Mouse (Mus musculus): ENCODE measurements around the gene Defb25. TPM values are rescaled to one million over a fixed set of nuclear protein-coding genes. Genes with fewer than 3 reads are reported as not detected.
A peak's percentile ranks its signal among the peaks of the same experiment; 100 is the strongest.

Defb25 gene
- polyA plus RNA-seq, 1 experiment from 2014 or later = 24.4 TPM

- Histone ChIP-seq H3K27ac (ENCODE audit: low read length) (0 out of 2 replicates have a peak overlapping the region, but pooled peaks have one; percentile 11), H3K9ac (replicated peaks; ENCODE audit: low read length) (no peak overlapping the region), H3K4me2 (replicated peaks; ENCODE audit: low read depth, low read length) (no peak overlapping the region), H3K27me3 (ENCODE audit: insufficient read depth, low read length) (no peaks in the 10 kb centered on the region), H3K9me3 (ENCODE audit: low read length) (no peaks in the 10 kb centered on the region), H3K36me3 (ENCODE audit: insufficient read depth, low read length) (no peaks in the 10 kb centered on the region), H3K4me3 (ENCODE audit: low read length) (no peak overlapping the region), H3K4me1 (ENCODE audit: insufficient read depth, low read length) (peaks cover 5% of the 10 kb centered on the region; the same call in 1 of the 2 replicates)
- WGBS = 28% methylated on average over 2 of the region's 2 CpGs
- no peak for ATAC-seq (ENCODE audit: low FRiP score, low TSS enrichment)
Measured at GRCm38 (mm10) chr2:152588450-152588849, 34.4 kb downstream of the Defb25 start.

- ATAC-seq (ENCODE audit: low FRiP score, low TSS enrichment) = no peak; the same call in 1 of the 2 replicates
- WGBS = 79% methylated on average over 4 of the region's 4 CpGs
- Histone ChIP-seq H3K27ac (ENCODE audit: low read length) (no peak overlapping the region), H3K9me3 (ENCODE audit: low read length) (no peaks in the 10 kb centered on the region), H3K9ac (replicated peaks; ENCODE audit: low read length) (no peak overlapping the region), H3K4me3 (ENCODE audit: low read length) (no peak overlapping the region), H3K4me1 (ENCODE audit: insufficient read depth, low read length) (peaks cover 5% of the 10 kb centered on the region; the same call in 1 of the 2 replicates), H3K36me3 (ENCODE audit: insufficient read depth, low read length) (no peaks in the 10 kb centered on the region), H3K4me2 (replicated peaks; ENCODE audit: low read depth, low read length) (no peak overlapping the region), H3K27me3 (ENCODE audit: insufficient read depth, low read length) (no peaks in the 10 kb centered on the region)
Measured at GRCm38 (mm10) chr2:152586926-152587560, 35.8 kb downstream of the Defb25 start.

GRCm38 (mm10) chr2:152580612-152581011 is 42.2 kb downstream of the Defb25 start:
- Histone ChIP-seq H3K36me3 (ENCODE audit: insufficient read depth, low read length) (no peaks in the 10 kb centered on the region), H3K9me3 (ENCODE audit: low read length) (no peaks in the 10 kb centered on the region), H3K4me3 (ENCODE audit: low read length) (no peak overlapping the region), H3K9ac (replicated peaks; ENCODE audit: low read length) (no peak overlapping the region), H3K4me2 (replicated peaks; ENCODE audit: low read depth, low read length) (no peak overlapping the region), H3K27ac (ENCODE audit: low read length) (no peak overlapping the region; the same call in 1 of the 2 replicates), H3K4me1 (ENCODE audit: insufficient read depth, low read length) (0 out of 2 replicates have a peak, but pooled peaks cover 3% of the 10 kb centered on the region), H3K27me3 (ENCODE audit: insufficient read depth, low read length) (no peaks in the 10 kb centered on the region)
- WGBS = 74% methylated on average over 11 of the region's 11 CpGs
- ATAC-seq (ENCODE audit: low FRiP score, low TSS enrichment) = no peak

DNA sequence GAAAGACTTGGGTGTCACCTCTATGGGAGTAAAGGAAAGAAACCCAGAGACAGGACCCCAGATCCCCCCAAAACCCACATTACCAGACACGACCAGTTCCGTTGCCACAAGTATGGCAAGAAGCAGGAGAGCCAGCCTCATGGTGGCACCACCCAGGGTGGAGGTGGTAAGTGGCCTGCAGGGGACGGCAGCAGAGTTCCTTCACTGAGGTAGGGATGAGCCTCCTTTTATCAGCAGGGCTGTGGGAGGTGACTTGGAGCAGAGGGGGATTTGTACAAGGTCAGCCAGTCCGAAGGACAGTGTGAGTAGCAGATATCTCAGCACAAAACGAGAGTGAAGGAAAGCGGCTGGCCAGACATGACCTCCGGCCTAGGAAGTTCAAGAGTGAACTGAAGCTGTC is 42.7 kb downstream of the Defb25 start, which contains the start of gene Defb19:
Defb19 (minus strand) TSS at position 206 of the 400 bp plus-strand sequence.
- Histone ChIP-seq H3K4me3 (ENCODE audit: low read length) (no peak within 1 kb of the TSS), H3K27ac (ENCODE audit: low read length) (no peak within 1 kb of the TSS; the same call in 1 of the 2 replicates), H3K36me3 (ENCODE audit: insufficient read depth, low read length) (no peaks in the 10 kb centered on the region), H3K4me2 (replicated peaks; ENCODE audit: low read depth, low read length) (no peak within 1 kb of the TSS), H3K27me3 (ENCODE audit: insufficient read depth, low read length) (no peaks in the 10 kb centered on the region), H3K9ac (replicated peaks; ENCODE audit: low read length) (no peak within 1 kb of the TSS), H3K4me1 (ENCODE audit: insufficient read depth, low read length) (0 out of 2 replicates have a peak, but pooled peaks cover 3% of the 10 kb centered on the region), H3K9me3 (ENCODE audit: low read length) (no peaks in the 10 kb centered on the region)
- WGBS = 54% methylated on average over 7 of the region's 7 CpGs
- no peak; the same call in 1 of the 2 replicates for ATAC-seq (ENCODE audit: low FRiP score, low TSS enrichment)

GRCm38 (mm10) chr2:152573484-152573883 is 49.4 kb downstream of the Defb25 start:
- no peak overlapping the region for H3K27ac ChIP-seq (ENCODE audit: low read length)
- WGBS = 67% methylated on average over 8 of the region's 8 CpGs
- no peaks in the 10 kb centered on the region for H3K9me3 ChIP-seq (ENCODE audit: low read length)
- no peak overlapping the region for H3K4me2 ChIP-seq (replicated peaks; ENCODE audit: low read depth, low read length)
- no peak overlapping the region for H3K4me3 ChIP-seq (ENCODE audit: low read length)
- ATAC-seq (ENCODE audit: low FRiP score, low TSS enrichment) = no peak
- H3K9ac ChIP-seq (replicated peaks; ENCODE audit: low read length) = no peak overlapping the region
- no peaks in the 10 kb centered on the region for H3K36me3 ChIP-seq (ENCODE audit: insufficient read depth, low read length)
- H3K4me1 ChIP-seq (ENCODE audit: insufficient read depth, low read length) = no peaks in the 10 kb centered on the region; the same call in 1 of the 2 replicates
- no peaks in the 10 kb centered on the region for H3K27me3 ChIP-seq (ENCODE audit: insufficient read depth, low read length)

Other genes with a start within 250 kb of the Defb25 start
- gene Nrsn2, start 246.4 kb downstream of the Defb25 start, polyA plus RNA-seq (2015; fragmentation: Nextera tagmentation; extraction: Ambion mirVana) = 0.91 and 1.6 TPM in 2 replicates
- 8.9 and 10.0 TPM in 2 replicates for gene Sox12, start 225.0 kb downstream of the Defb25 start, polyA plus RNA-seq (2015; fragmentation: Nextera tagmentation; extraction: Ambion mirVana)
- 31.5 and 34.2 TPM in 2 replicates for gene Zcchc3, start 208.0 kb downstream of the Defb25 start, polyA plus RNA-seq (2015; fragmentation: Nextera tagmentation; extraction: Ambion mirVana)
- gene 6820408C15Rik, start 207.5 kb downstream of the Defb25 start, polyA plus RNA-seq (2015; fragmentation: Nextera tagmentation; extraction: Ambion mirVana) = 0.67 and 0.85 TPM in 2 replicates
- not detected in 2 replicates for gene Defb23, start 158.4 kb downstream of the Defb25 start, polyA plus RNA-seq (2015; fragmentation: Nextera tagmentation; extraction: Ambion mirVana)
- gene Defb20, start 146.0 kb downstream of the Defb25 start, polyA plus RNA-seq (2015; fragmentation: Nextera tagmentation; extraction: Ambion mirVana) = not detected in 2 replicates
- gene Defb22, start 132.9 kb downstream of the Defb25 start, polyA plus RNA-seq (2015; fragmentation: Nextera tagmentation; extraction: Ambion mirVana) = not detected in 2 replicates
- gene Defb26, start 111.4 kb downstream of the Defb25 start, polyA plus RNA-seq (2015; fragmentation: Nextera tagmentation; extraction: Ambion mirVana) = not detected in 2 replicates
- gene Defb28, start 104.8 kb downstream of the Defb25 start, polyA plus RNA-seq (2015; fragmentation: Nextera tagmentation; extraction: Ambion mirVana) = 0.54 TPM in 1 of 2 replicates, not detected in the other
- gene Defb29, start 83.0 kb downstream of the Defb25 start, polyA plus RNA-seq (2015; fragmentation: Nextera tagmentation; extraction: Ambion mirVana) = 2.1 and 2.8 TPM in 2 replicates
- not detected in 2 replicates for gene Gm17416, start 53.7 kb downstream of the Defb25 start, polyA plus RNA-seq (2015; fragmentation: Nextera tagmentation; extraction: Ambion mirVana)
- gene Defb21, start 50.3 kb downstream of the Defb25 start, polyA plus RNA-seq (2015; fragmentation: Nextera tagmentation; extraction: Ambion mirVana) = not detected in 2 replicates
- gene Defb19, start 42.7 kb downstream of the Defb25 start, polyA plus RNA-seq (2015; fragmentation: Nextera tagmentation; extraction: Ambion mirVana) = 10.1 and 14.1 TPM in 2 replicates
- not detected in 2 replicates for gene Defb45, start 23.7 kb downstream of the Defb25 start, polyA plus RNA-seq (2015; fragmentation: Nextera tagmentation; extraction: Ambion mirVana)
- 0.51 and 0.86 TPM in 2 replicates for gene Defb36, start 18.7 kb downstream of the Defb25 start, polyA plus RNA-seq (2015; fragmentation: Nextera tagmentation; extraction: Ambion mirVana)
- 59.1 and 62.6 TPM in 2 replicates for gene Rem1, start 3.9 kb upstream of the Defb25 start, polyA plus RNA-seq (2015; fragmentation: Nextera tagmentation; extraction: Ambion mirVana)
- 158 and 159 TPM in 2 replicates for gene H13, start 46.4 kb upstream of the Defb25 start, polyA plus RNA-seq (2015; fragmentation: Nextera tagmentation; extraction: Ambion mirVana)
- gene Mcts2, start 64.0 kb upstream of the Defb25 start, polyA plus RNA-seq (2015; fragmentation: Nextera tagmentation; extraction: Ambion mirVana) = 27.6 and 28.0 TPM in 2 replicates
- gene Id1, start 113.2 kb upstream of the Defb25 start, polyA plus RNA-seq (2015; fragmentation: Nextera tagmentation; extraction: Ambion mirVana) = 139 and 151 TPM in 2 replicates
- gene Cox4i2, start 131.1 kb upstream of the Defb25 start, polyA plus RNA-seq (2015; fragmentation: Nextera tagmentation; extraction: Ambion mirVana) = 19.6 and 22.1 TPM in 2 replicates
- 113 and 116 TPM in 2 replicates for gene Bcl2l1, start 208.7 kb upstream of the Defb25 start, polyA plus RNA-seq (2015; fragmentation: Nextera tagmentation; extraction: Ambion mirVana)
- gene Tpx2, start 224.9 kb upstream of the Defb25 start, polyA plus RNA-seq (2015; fragmentation: Nextera tagmentation; extraction: Ambion mirVana) = 83.9 and 97.6 TPM in 2 replicates

All from kidney, embryonic 16.5 days (tissue).